Mouse (Mus musculus) stomach, embryonic 14.5 days (tissue): ENCODE results near the gene Cdr2l. TPM values are rescaled to one million over a fixed set of nuclear protein-coding genes. Genes with fewer than 3 reads are reported as not detected.

ENCODE experiments used
- ATAC-seq: fragments of 200-750 bp; cut with Nextera tagmentation; 2 replicates; pipeline ENCODE4 v1.8.0; 2017; ENCODE audit warnings: low read depth, moderate TSS enrichment; ENCODE audit not compliant: insufficient number of reproducible peaks, insufficient read depth, low FRiP score
- H3K27ac ChIP-seq: fragments of 300-500 bp; sonication (generic); 2 replicates; pipeline ENCODE4 v1.5.1; 2014; ENCODE audit warnings: mild to moderate bottlenecking, low read length, moderate library complexity, mixed read lengths
- H3K27me3 ChIP-seq: fragments of 300-500 bp; sonication (generic); 2 replicates; pipeline ENCODE4 v1.6.1; 2014; ENCODE audit warnings: low read length, control low read depth, mixed read lengths; ENCODE audit not compliant: control insufficient read depth, insufficient read depth
- H3K36me3 ChIP-seq: fragments of 300-500 bp; sonication (generic); 2 replicates; pipeline ENCODE4 v1.6.1; 2014; ENCODE audit warnings: mild to moderate bottlenecking, control low read depth, low read length, moderate library complexity, mixed read lengths; ENCODE audit not compliant: control insufficient read depth, insufficient read depth
- H3K4me1 ChIP-seq: fragments of 300-500 bp; sonication (generic); 2 replicates; pipeline ENCODE4 v1.6.1; 2014; ENCODE audit warnings: low read length, control low read depth, mixed read lengths; ENCODE audit not compliant: control insufficient read depth, insufficient read depth
- H3K4me2 ChIP-seq: fragments of 300-500 bp; sonication (generic); replicated peaks from 2 replicates; pipeline ENCODE4 v1.6.1; 2014; ENCODE audit warnings: low read depth, low read length, control low read depth
- H3K4me3 ChIP-seq: fragments of 300-500 bp; sonication (generic); 2 replicates; pipeline ENCODE4 v1.5.1; 2014; ENCODE audit warnings: low read depth, low read length, control low read depth
- H3K9ac ChIP-seq: fragments of 300-500 bp; sonication (generic); replicated peaks from 2 replicates; pipeline ENCODE4 v1.6.1; 2014; ENCODE audit warnings: low read depth, mild to moderate bottlenecking, control low read depth, low read length, moderate library complexity, mixed read lengths
- H3K9me3 ChIP-seq: fragments of 300-500 bp; sonication (generic); 2 replicates; pipeline ENCODE4 v1.6.1; 2016; ENCODE audit warnings: low read depth, low read length, control low read depth; ENCODE audit not compliant: control insufficient read depth
- WGBS: fragments of 180-500 bp; shearing (Covaris S2); extraction: QIAGEN DNeasy Blood & Tissue Kit; methylation state at CpG from one replicate; pipeline ENCODE4 v1.1.7; 2014; 5-methylcytosine and 5-hydroxymethylcytosine counted together
- polyA plus RNA-seq: library from polyadenylated mRNA; unstranded; fragments of >200 nt; fragmentation: Nextera tagmentation; extraction: Ambion mirVana; gene quantifications from 2 replicates; pipeline ENCODE4 v1.2.1, GENCODE M21; 2014

Gene Cdr2l
- polyA plus RNA-seq, 1 experiment from 2014 or later, result 12.6 TPM

DNA sequence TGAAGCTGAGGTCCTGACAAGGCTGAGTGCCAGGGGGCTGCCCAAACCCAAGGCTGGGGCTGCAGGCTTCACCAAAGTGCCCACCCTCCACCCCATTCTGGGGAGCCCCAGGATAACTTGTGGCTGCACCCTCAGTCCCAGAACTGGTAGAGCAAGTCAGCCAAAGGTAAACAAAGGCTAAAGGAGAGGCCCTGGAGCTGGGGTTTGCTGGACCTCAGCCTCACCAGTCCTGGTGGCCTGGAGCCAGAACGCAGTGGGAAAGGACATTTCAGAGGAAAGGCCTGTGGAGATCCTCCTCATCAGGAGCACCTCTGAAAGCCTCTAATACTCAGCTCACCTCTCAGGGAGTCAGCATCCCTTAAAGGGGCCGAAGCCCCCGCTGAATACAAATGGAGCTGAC, 17.6 kb upstream of the Cdr2l start:
- no peak for ATAC-seq
- no peak overlapping the region for H3K9ac ChIP-seq
- no peaks in the 10 kb centered on the region for H3K36me3 ChIP-seq
- H3K4me1 ChIP-seq, result peaks cover 10% of the 10 kb centered on the region; the same call in 1 of the 2 replicates
- H3K27ac ChIP-seq, result peak overlapping the region; percentile 39; the same call in 1 of the 2 replicates
- no peaks in the 10 kb centered on the region for H3K9me3 ChIP-seq
- H3K4me2 ChIP-seq, result no peak overlapping the region
- H3K4me3 ChIP-seq, result no peak overlapping the region
- 78% methylated on average over 3 of the region's 3 CpGs for WGBS
- H3K27me3 ChIP-seq, result peaks cover 12% of the 10 kb centered on the region

DNA sequence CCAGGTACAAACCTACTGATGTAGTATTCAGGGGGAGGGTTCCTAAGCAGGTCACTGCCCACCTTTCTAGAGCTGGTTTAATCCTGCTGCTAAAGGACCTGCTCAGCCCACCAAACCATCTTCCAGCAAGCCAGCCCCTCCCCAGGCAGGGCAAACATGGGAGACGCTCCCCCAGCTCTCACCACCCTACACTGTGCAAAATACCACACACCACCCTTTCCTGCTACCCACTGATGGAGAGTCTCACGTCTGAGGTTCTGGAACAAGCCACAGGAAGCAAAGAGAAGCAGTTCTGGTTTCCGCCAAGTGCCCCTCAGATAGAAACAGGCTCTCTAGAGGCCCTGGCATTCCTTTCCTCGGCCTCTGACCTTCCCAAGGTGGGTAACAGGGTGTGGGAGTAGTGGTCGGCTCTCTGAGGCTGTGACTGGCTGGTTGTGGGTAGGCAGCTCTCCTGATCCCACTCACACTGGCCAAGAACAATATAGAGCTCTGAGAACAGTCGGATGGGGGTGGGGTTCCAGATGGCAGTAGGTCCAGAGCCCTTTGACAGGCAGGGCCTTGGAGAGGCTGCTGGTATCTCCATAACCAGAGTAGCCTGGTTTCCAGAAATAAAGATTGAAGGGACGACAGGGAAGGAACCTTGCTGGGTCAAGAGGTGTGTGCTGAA, 15.5 kb upstream of the Cdr2l start:
- H3K9me3 ChIP-seq, result no peaks in the 10 kb centered on the region
- H3K27ac ChIP-seq, result peak overlapping the region; percentile 39; the same call in 1 of the 2 replicates
- peaks cover 12% of the 10 kb centered on the region for H3K27me3 ChIP-seq
- peak overlapping the region; percentile 37 for H3K4me3 ChIP-seq
- no peaks in the 10 kb centered on the region for H3K36me3 ChIP-seq
- 0 out of 2 replicates have a peak, but pooled peaks cover 8% of the 10 kb centered on the region for H3K4me1 ChIP-seq
- WGBS, result 33% methylated on average over 7 of the region's 7 CpGs
- H3K4me2 ChIP-seq, result peak overlapping the region; percentile 55
- H3K9ac ChIP-seq, result no peak overlapping the region
- no peak for ATAC-seq

DNA sequence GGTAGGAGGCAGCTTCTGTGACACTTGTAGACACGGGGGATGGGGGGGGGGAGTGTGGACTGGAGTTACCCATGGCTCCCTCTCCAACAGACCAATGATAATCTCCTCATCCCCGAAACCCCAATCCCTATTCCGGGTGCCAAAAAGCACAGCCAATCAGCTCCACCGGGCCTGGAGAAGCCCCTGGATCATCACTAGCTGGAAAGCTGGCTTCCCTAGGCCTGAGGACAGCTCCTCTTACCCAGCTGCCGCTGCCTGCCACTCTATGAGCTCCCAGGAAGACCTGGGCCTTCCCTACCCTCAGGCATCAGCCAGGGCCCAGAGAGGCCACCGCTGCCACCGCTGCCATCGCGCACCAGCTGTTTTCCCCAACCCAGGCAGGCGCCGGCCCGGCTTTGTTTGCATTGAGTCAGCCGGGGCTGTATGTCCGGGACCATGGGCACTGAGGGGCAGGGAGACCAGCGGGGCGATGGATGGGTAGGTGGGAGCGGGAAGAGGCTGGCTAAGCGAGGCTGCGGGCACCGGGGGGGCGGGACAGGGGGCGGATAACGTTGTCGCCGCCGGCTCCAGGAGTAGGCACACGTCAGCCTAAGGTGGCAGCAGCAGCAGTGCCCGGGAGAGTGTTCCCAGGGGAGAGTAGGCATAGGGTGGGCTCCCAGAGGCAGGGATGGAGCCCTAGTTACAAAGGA, 14.9 kb upstream of the Cdr2l start:
- H3K9ac ChIP-seq, result 0 out of 2 replicates have a peak overlapping the region, but pooled peaks have one; percentile 4
- peak overlapping the region; percentile 55 for H3K4me2 ChIP-seq
- ATAC-seq, result 0 out of 2 replicates have a peak, but pooled peaks have one; percentile 24
- H3K27me3 ChIP-seq, result peaks cover 12% of the 10 kb centered on the region
- H3K36me3 ChIP-seq, result no peaks in the 10 kb centered on the region
- H3K4me3 ChIP-seq, result peak overlapping the region; percentile 37
- 5% methylated on average over 27 of the region's 28 CpGs for WGBS
- H3K4me1 ChIP-seq, result 0 out of 2 replicates have a peak, but pooled peaks cover 8% of the 10 kb centered on the region
- H3K9me3 ChIP-seq, result no peaks in the 10 kb centered on the region
- peak overlapping the region; percentile 16; the same call in 1 of the 2 replicates for H3K27ac ChIP-seq

DNA sequence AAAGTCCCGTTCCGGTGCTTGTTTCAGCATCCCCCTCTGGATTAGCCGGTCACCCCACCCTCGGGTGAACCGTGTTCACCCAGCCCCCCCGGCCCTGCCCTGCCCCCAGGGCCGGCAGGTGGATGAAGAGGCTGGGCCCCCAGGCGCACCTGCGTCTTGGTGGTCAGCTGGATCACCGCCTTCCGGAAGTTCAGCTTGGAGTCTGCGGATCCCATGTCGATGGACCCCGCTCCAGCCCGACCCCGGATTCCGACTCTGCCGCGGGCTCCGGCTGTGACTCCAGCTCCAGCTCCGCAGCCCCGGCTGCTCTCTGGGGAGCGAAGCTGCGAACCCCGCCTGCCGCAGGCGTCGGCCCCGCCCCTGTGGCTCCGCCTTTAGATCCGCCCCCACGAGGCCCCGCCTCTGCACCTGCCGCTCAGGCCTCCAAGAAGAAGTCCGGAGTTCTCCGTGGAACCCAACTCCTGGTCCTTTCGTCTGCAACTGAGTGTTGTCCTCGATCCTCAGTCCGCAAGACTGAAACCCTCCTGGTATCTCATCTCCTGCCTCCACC, 14.2 kb upstream of the Cdr2l start, which contains the start of gene Hid1:
Hid1 (minus strand) TSS at position 362 of the 550 bp plus-strand sequence.
- Histone ChIP-seq H3K4me3 (peak within 1 kb of the TSS; percentile 37), H3K9me3 (no peaks in the 10 kb centered on the region), H3K9ac (0 out of 2 replicates have a peak within 1 kb of the TSS, but pooled peaks have one; percentile 4), H3K4me1 (0 out of 2 replicates have a peak, but pooled peaks cover 8% of the 10 kb centered on the region), H3K36me3 (no peaks in the 10 kb centered on the region), H3K27me3 (peaks cover 12% of the 10 kb centered on the region), H3K4me2 (peak within 1 kb of the TSS; percentile 55), H3K27ac (peak within 1 kb of the TSS; percentile 16; the same call in 1 of the 2 replicates)
- peak; percentile 78 for ATAC-seq
- under 1% methylated on average over 39 of the region's 39 CpGs for WGBS

DNA sequence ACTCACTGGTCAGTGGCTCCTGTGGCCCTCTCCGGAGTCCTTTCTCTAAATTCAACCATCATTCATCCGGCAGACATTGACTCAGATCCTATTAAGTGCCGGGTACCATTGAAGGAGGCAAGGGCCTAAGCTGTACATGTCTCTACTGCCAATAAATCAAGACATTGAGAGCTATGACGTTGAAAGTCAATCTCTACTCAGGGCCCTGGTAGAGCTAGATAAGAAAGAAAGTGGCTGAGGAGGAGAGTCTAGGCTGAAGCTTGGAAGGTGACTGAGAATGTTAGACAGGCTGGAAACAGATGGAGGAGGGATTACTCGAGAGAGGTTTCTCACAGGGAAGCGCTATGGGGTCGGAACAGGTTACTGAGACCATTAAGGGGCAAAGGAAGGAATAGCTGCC, 11.3 kb upstream of the Cdr2l start:
- peaks cover 15% of the 10 kb centered on the region for H3K27me3 ChIP-seq

DNA sequence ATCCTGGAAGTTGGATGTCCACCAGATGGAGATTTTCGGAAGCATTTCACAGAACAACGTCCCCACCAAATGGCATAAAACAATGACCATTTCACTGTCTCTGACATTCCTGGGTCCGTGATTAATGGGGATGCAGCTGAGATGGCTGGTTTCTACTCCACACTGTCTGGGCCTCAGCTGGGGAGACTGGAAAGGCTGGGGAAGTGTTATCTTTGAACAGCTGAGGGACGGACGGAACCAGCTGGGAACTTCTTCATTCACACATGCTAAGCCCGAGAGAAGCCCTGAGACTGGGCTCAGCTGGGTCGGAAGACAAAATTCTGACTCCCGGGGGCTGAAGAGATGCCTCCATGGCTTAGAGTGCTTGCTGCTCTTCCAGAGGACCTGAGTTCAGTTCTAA, 10.4 kb upstream of the Cdr2l start:
- H3K4me1 ChIP-seq, result 0 out of 2 replicates have a peak, but pooled peaks cover 16% of the 10 kb centered on the region
- H3K9me3 ChIP-seq, result no peaks in the 10 kb centered on the region
- H3K4me3 ChIP-seq, result no peak overlapping the region
- H3K27ac ChIP-seq, result no peak overlapping the region
- no peak overlapping the region for H3K4me2 ChIP-seq
- peaks cover 14% of the 10 kb centered on the region for H3K27me3 ChIP-seq
- WGBS, result 54% methylated on average over 8 of the region's 8 CpGs
- H3K36me3 ChIP-seq, result no peaks in the 10 kb centered on the region
- no peak for ATAC-seq
- H3K9ac ChIP-seq, result no peak overlapping the region

More for the DNA sequence above, 11.3 kb upstream of the Cdr2l start:
- Histone ChIP-seq H3K4me2 (no peak overlapping the region), H3K4me3 (no peak overlapping the region), H3K4me1 (0 out of 2 replicates have a peak, but pooled peaks cover 16% of the 10 kb centered on the region), H3K9me3 (no peaks in the 10 kb centered on the region), H3K9ac (no peak overlapping the region), H3K36me3 (no peaks in the 10 kb centered on the region), H3K27ac (no peak overlapping the region)
- no peak for ATAC-seq
- 50% methylated on average over 7 of the region's 7 CpGs for WGBS

DNA sequence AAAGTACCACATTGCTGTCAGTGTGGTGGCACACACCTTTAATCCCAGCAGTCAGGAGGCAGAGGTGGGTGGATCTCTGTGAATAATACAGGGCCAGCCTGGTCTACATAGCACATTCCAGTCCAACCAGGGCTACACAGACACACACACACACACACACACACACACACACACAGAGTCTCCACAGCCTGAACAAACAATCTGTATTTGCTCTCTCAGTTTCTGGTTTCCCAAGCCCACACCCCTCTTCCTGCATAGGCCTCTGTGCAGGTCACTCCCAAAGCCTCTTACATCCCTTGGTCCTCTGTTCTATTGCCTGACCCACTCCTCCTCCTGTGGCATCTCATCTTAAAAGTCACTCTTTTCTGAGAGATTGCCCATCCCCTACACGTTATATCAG, 9.7 kb upstream of the Cdr2l start:
- H3K4me1 ChIP-seq, result 0 out of 2 replicates have a peak, but pooled peaks cover 12% of the 10 kb centered on the region
- no peaks in the 10 kb centered on the region for H3K36me3 ChIP-seq
- peak; percentile 42; the same call in 1 of the 2 replicates for ATAC-seq
- WGBS, result 49% methylated on average over 1 of the region's 1 CpGs
- no peak overlapping the region for H3K9ac ChIP-seq
- H3K4me3 ChIP-seq, result no peak overlapping the region
- H3K27me3 ChIP-seq, result peaks cover 10% of the 10 kb centered on the region; the same call in 1 of the 2 replicates
- H3K9me3 ChIP-seq, result no peaks in the 10 kb centered on the region
- H3K4me2 ChIP-seq, result no peak overlapping the region
- no peak overlapping the region for H3K27ac ChIP-seq

DNA sequence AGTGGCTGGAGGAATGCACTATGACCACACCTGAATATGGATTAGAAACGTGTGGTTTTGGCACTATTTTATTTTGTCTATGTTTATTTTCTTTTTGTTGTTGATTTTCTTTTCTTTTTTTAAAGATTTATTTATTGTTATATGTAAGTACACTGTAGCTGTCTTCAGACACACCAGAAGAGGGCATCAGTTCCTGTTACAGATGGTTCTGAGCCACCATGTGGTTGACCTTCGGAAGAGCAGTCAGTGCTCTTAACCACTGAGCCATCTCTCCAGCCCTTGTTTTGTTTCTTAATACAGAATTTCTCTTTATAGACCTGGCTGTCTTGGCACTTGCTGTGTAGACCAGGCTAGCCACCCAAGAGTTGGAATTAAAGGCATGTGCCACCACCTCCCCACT, 9.0 kb upstream of the Cdr2l start:
- H3K4me3 ChIP-seq, result no peak overlapping the region
- no peaks in the 10 kb centered on the region for H3K9me3 ChIP-seq
- WGBS, result 54% methylated on average over 2 of the region's 2 CpGs
- peaks cover 7% of the 10 kb centered on the region; the same call in 1 of the 2 replicates for H3K27me3 ChIP-seq
- no peak overlapping the region for H3K27ac ChIP-seq
- no peak for ATAC-seq
- H3K36me3 ChIP-seq, result no peaks in the 10 kb centered on the region
- no peak overlapping the region for H3K4me2 ChIP-seq
- H3K4me1 ChIP-seq, result 0 out of 2 replicates have a peak, but pooled peaks cover 9% of the 10 kb centered on the region
- H3K9ac ChIP-seq, result no peak overlapping the region
